Mouse (Mus musculus): ENCODE results near the gene Nudt22. TPM values are rescaled to one million over a fixed set of nuclear protein-coding genes. Genes with fewer than 3 reads are reported as not detected.
A peak's percentile ranks its signal among the peaks of the same experiment; 100 is the strongest.

Gene Nudt22
- total RNA-seq, 2 experiments from 2014 or later: 10.9 to 11.9 TPM

- peak in 1 of 2 experiments; percentile 37 for DNase-seq (ENCODE audit: low spot score in 2 of 2)
Observed at GRCm38 (mm10) chr19:6979001-6979479, 16.9 kb downstream of the Nudt22 start.

DNA sequence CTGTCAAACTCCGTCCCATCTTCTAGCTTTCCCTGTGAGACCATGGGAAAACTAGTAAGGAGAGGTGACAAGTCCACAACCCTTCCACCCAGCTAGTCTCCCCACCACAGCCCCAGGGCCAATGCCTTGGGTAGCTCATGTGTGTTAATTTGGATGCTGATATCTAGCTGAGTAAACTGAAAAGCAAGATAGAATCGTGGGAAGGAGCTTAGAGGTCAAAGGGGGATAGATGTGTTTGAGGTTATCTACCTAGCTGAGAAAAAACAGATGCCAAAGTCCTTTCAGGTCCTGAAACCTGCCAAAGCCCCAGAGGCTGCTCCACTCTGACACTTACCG is 17.3 kb downstream of the Nudt22 start:
- DNase-seq (ENCODE audit: low spot score in 2 of 2): no peak

GRCm38 (mm10) chr19:6977759-6978638 is 17.9 kb downstream of the Nudt22 start:
- DNase-seq (ENCODE audit: low spot score in 2 of 2): no peak

DNA sequence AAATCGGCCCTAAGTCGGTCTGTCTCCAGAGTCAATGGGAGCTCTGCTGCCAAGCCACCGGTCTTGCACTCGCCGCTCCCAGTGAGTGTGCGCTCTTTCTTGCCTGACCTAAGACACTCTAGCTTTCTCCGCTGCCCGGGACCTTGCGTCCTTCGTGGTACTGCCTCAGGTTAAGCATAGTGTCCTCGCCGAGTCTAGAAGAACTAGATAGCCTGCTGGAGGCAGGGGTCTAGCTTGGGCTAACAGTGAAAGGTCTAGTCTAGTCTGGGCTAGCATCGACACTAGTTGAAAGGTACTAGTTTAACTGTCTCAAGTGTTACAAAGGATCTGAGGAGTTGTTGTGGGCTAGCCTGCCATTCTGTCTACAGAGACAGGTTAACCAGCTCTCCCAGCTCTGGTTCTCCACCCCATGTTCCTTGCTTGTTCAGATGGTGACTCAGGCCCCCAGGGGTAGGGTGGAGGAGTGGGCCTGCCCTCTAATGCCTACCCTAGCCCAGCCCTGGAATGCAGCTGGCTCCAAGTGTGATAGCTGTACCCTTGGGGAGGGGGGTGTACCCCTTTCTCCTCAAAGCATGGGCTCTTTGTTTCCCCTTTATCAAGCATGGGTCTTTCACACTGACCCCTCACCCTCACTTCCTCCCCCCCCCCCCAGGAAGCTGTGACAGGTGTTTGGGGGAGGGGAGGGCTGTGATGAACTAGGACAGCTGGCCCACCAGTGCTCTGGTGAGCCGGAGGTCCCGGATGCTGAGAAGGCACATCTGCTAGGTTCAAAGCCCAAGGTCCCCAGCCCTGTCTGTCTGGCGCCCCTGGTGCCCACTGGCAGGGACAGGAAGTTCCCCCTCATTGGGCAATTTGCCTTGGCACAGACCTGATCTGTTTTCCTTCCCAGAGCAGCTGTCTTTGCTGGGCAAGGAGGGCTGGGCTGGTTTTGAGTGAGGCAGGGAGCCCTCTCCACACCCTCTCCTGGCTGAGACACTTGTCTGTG is 20.1 kb downstream of the Nudt22 start, which contains the start of gene Plcb3:
TSS of gene Plcb3 (minus strand) at position 934 of the 985 bp plus-strand sequence.
- DNase-seq (ENCODE audit: low spot score in 2 of 2): peak; percentile 80 to 87

DNA sequence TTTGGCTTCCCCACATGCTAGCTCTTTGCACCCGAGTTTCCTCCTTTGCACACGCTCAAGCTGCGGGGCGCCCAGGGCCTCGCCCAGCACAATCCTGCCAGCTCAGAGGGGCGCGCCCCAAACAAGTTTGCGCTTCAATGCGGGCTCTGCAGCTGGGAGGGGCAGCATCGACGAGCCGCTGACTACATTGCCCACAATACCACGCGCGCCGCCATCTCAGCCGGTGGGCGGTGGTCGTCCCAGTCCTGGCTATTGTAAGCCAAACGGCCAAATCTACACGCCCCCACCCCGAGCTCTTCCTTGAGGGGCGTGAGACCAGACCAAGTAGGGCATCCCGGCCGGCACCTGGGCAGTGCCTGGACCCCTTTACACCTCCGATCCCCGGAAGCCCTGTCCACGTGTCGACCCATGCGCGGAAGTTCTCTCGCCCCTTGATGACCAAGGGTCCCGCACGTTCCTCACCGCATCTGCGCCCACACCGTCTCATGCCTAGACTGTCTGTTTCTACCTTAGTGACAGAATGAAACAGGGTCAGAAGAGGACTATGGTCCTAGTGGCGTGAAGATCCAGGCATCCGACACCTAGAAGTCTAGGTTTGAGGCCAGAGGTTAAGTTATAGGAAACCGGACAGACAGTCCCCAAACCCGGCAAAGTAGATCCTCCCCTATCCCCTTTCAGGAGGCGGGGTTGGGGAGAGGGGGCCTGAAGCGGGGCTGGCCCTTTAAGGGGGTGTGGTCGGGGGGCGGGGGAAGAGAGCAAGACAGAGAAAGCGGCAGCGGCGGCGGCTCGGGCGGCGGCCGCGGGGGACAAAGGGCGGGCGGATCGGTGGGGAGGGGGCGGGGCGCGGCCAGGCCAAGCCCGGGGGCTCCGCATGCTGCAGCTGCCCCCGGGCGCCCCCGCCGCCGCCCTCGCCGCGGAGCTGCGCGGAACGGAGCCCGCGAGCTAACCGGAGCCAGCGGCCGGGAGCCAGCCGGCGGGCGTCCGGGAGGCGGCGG is 21.4 kb downstream of the Nudt22 start, which contains the start of gene Ppp1r14b:
TSS of gene Ppp1r14b (plus strand) at position 758 of the 995 bp plus-strand sequence.
- peak; percentile 74 to 82 for DNase-seq (ENCODE audit: low spot score in 2 of 2)

- no peak for DNase-seq (ENCODE audit: low spot score in 2 of 2)
Observed at GRCm38 (mm10) chr19:6973581-6974190, 22.2 kb downstream of the Nudt22 start.

DNA sequence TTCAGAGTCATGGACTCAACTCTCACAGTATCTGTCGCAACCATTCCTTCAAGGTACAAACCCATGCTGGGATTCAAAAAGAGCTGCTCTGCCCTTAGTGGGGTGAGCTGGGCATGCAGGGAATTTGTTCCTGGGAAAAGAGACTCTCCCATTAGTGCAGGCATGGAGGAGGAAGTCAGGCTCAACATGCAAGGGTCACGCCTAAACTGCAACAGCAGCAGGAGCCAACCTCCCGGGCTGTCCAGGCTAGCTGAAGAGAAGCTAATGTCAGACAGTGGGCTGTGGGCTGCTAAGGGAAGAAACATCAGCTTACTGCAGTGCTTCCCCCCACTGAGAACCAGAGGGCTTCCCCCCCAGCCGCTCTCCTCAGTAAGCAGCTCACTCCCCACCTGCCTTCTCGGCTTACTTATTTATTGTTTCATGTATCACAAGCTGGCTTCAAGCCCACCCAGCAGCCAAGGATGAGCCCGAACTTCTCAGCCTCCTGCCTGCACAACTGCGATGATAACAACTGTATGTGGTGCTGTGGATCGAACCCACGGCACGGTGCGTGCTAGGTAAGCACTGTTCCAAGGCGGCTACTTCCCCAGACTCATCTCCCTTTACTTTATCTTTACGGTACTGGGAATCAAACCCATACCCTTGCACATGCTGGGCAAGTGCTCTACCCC is 23.5 kb downstream of the Nudt22 start:
- DNase-seq (ENCODE audit: low spot score in 2 of 2): no peak

GRCm38 (mm10) chr19:6971644-6972043 is 24.3 kb downstream of the Nudt22 start:
- DNase-seq (ENCODE audit: low spot score in 2 of 2): no peak

GRCm38 (mm10) chr19:6970460-6971085 is 25.3 kb downstream of the Nudt22 start:
- DNase-seq (ENCODE audit: low spot score in 2 of 2): no peak

GRCm38 (mm10) chr19:6969665-6970381 is 26.1 kb downstream of the Nudt22 start:
- peak in 1 of 2 experiments; percentile 40 for DNase-seq (ENCODE audit: low spot score in 2 of 2)

DNA sequence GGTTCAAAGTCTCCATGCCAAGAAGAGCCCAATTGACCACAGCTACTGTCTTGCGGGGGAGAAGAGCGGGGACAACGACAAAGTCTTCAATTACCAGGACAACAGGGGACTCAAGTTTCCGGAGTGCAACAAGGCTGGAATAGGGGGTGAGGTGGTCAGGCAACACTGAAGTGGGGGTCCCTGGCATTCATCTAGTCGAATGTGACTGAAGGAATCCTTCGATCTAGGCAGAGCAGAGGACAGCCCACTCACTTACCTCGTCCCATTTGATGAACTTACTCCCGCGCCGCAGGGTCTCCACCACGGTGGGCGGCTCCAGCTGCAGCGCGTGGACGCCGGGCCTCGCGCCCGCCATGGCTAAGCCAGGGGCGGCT is 26.6 kb downstream of the Nudt22 start:
- no peak for DNase-seq (ENCODE audit: low spot score in 2 of 2)

GRCm38 (mm10) chr19:6968491-6969271 is 27.2 kb downstream of the Nudt22 start:
- no peak for DNase-seq (ENCODE audit: low spot score in 2 of 2)

DNA sequence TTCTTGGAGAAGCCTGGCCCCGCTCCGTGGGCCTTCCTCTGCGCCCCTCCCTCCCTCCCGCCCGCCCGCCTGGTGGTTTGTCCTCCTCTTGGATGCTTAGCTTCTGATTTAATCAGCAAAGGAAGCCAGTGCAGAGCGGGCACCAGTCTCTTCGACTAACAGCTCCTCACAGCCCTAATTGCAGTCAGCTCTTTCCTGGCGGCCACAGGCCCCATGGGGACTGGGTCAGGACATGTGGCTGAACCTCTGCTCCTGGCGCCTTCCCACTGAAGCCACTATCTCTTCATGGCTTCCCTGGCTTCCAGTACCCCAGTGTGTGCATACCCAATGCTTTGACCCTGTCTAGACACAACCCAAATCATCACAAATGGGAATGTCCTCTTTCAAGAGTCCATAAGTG is 39.5 kb downstream of the Nudt22 start:
- no peak for DNase-seq (ENCODE audit: low spot score in 2 of 2)

DNA sequence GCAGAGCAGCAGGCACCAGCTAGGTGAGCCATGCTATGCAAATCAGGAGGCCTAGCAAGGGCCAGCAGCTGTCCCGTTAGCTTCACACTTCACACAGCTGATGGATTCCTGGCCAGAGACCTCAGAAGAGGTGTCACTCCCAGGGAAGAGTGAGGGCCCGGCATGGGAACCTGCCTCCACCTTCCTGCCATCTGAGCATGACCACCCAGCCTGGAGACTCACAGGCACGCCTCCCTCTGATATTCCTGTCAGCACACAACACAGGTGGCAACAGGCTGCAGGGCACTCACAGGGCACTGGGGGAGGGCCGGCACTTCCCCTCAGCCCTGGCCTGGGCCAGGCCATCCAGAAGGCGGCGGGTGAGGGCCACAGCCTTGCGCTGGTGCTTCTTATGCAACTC is 40.5 kb downstream of the Nudt22 start:
- no peak for DNase-seq (ENCODE audit: low spot score in 2 of 2)

DNA sequence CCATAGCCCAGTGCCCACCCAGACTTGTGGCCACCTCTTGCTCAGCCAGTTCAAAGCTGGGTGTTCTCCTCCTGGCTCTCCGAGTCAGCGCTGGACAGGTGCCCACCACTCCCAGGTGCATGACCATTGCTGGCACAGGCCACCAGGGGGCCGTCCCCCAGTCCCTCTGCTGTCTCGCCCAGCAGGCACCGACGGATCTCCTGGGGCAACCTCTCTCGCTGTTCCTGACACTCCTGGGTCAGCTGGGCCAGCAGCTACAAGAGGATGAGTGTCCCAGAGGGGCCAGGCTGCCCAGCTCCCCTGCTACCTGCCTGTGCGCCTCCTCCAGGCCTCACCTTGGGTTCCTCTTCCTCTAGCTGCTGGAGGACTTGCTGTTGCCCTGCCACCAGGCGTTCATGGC is 41.9 kb downstream of the Nudt22 start:
- DNase-seq (ENCODE audit: low spot score in 2 of 2): no peak

GRCm38 (mm10) chr19:6952712-6953037 is 43.2 kb downstream of the Nudt22 start:
- DNase-seq (ENCODE audit: low spot score in 2 of 2): no peak

DNA sequence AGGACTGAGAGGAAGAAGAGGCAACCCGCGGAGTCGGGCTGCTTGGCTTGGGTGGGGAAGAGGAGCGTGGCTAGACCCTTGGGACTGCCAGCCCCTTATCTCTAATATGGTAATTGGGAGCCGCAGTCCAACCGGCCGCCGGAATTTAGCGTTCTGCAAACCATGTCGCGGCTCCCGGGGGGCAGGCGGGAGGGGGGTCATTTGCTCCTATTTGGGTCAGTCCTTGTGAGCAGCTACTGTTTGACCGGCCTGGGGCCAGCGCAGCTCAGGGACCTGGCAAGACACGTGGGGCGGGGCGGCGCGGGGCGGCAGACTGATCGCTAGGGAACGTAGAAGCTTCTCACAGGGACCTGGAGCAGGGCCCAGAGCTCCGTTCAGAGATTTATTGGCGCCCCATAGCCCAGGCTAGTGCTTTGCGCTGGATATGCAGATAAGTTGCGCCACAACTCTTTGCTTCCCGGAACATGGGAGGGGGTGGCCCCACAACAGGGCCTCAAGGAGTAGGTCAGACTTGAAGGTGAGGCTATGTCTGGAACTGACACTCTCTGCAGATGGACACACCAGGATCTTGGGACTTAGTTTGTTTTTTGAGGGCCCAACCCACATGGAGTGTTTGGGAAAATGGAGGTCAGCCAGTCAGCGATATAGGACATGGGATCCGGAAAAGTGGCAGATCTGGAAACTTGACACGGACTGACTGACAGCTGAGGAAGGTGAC is 43.8 kb downstream of the Nudt22 start:
- DNase-seq (ENCODE audit: low spot score in 2 of 2): peak; percentile 66 to 77

Measured in layer of hippocampus, postnatal 14 days (tissue).